Mouse (Mus musculus) embryonic facial prominence, embryonic 15.5 days (tissue): ENCODE measurements around the gene Gata1. TPM values are rescaled to one million over a fixed set of nuclear protein-coding genes. Genes with fewer than 3 reads are reported as not detected.
A peak's percentile ranks its signal among the peaks of the same experiment; 100 is the strongest.
"Not testable (repeated sequence)": the region's sequence is repeated elsewhere in the genome, so short reads cannot be mapped to it uniquely, and the experiment has no call there.

Experiments used
- ATAC-seq: fragments of 200-750 bp; cut with Nextera tagmentation; 2 replicates; pipeline ENCODE4 v1.8.0; 2017; ENCODE audit warnings: low read depth, moderate TSS enrichment; ENCODE audit not compliant: insufficient number of reproducible peaks, low FRiP score, low TSS enrichment
- H3K27ac ChIP-seq: fragments of 300-500 bp; sonication (generic); replicated peaks from 2 replicates; pipeline ENCODE4 v1.5.1; 2015; ENCODE audit warnings: mild to moderate bottlenecking, inconsistent platforms
- H3K27me3 ChIP-seq: fragments of 300-500 bp; sonication (generic); 2 replicates; pipeline ENCODE4 v1.6.1; 2015; ENCODE audit warnings: inconsistent platforms
- H3K36me3 ChIP-seq: fragments of 300-500 bp; sonication (generic); 2 replicates; pipeline ENCODE4 v1.6.1; 2015; ENCODE audit warnings: mild to moderate bottlenecking, inconsistent platforms
- H3K4me1 ChIP-seq: fragments of 300-500 bp; sonication (generic); 2 replicates; pipeline ENCODE4 v1.6.1; 2015; ENCODE audit warnings: inconsistent platforms
- H3K4me2 ChIP-seq: fragments of 300-500 bp; sonication (generic); replicated peaks from 2 replicates; pipeline ENCODE4 v1.6.1; 2015; ENCODE audit warnings: mild to moderate bottlenecking, inconsistent platforms
- H3K4me3 ChIP-seq: fragments of 300-500 bp; sonication (generic); replicated peaks from 2 replicates; pipeline ENCODE4 v1.5.1; 2015; ENCODE audit warnings: mild to moderate bottlenecking, inconsistent platforms
- H3K9ac ChIP-seq: fragments of 300-500 bp; sonication (generic); 2 replicates; pipeline ENCODE4 v1.6.1; 2015; ENCODE audit warnings: inconsistent platforms
- H3K9me3 ChIP-seq: fragments of 300-500 bp; sonication (generic); replicated peaks from 2 replicates; pipeline ENCODE4 v1.6.1; 2016; ENCODE audit warnings: inconsistent platforms
- WGBS: fragments of 180-500 bp; shearing (Covaris S2); methylation state at CpG from one replicate; pipeline ENCODE4 v1.1.7; 2015; 5-methylcytosine and 5-hydroxymethylcytosine counted together
- polyA plus RNA-seq: library from polyadenylated mRNA; unstranded; fragments of >200 nt; fragmentation: Nextera tagmentation; extraction: Ambion mirVana; gene quantifications from 2 replicates; pipeline ENCODE4 v1.2.1, GENCODE M21; 2015

Gata1 gene
- polyA plus RNA-seq, 1 experiment from 2014 or later = 1.9 TPM

DNA sequence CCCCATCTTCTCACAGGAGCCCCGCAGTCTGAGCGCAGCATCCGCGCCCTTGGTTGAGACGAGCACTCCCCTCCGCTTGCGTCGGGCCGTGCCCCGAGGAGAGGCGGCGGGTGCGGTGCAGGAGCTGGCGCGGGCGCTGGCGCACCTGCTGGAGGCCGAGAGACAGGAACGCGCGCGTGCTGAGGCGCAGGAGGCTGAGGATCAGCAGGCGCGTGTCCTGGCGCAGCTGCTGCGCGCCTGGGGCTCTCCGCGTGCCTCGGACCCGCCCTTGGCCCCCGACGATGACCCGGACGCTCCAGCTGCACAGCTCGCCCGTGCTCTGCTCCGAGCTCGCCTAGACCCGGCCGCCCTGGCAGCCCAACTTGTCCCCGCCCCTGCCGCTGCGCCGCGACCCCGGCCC, 55.8 kb downstream of the Gata1 start:
- Histone ChIP-seq H3K9me3 (no peaks in the 10 kb centered on the region), H3K4me2 (peak overlapping the region; percentile 41), H3K4me3 (peak overlapping the region; percentile 31), H3K27me3 (peaks cover 65% of the 10 kb centered on the region), H3K27ac (no peak overlapping the region), H3K36me3 (no peaks in the 10 kb centered on the region), H3K9ac (no peak overlapping the region), H3K4me1 (peaks cover 8% of the 10 kb centered on the region)
- 10% methylated on average over 42 of the region's 48 CpGs for WGBS
- no peak; the same call in 1 of the 2 replicates for ATAC-seq

GRCm38 (mm10) chrX:7919601-7920383, 58.1 kb downstream of the Gata1 start, which contains the start of gene Pcsk1n:
TSS of gene Pcsk1n (plus strand) at chrX:7919822.
- ATAC-seq = no peak

DNA sequence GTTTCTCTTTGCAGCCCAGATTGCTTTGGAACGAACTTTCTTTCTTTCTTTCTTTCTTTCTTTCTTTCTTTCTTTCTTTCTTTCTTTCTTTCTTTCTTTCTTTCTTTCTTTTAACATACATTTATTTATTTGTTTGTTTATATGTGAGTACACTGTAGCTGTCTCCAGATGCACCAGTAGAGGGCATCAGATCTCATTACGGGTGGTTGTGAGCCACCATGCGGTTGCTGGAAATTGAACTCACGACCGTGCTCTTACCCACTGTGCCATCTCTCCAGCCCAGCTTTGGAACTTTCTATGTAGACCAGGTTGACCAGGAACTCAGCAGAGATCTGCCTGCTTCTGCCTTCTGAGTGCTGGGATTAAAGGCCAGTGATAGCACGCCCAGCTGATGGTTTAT, 59.9 kb downstream of the Gata1 start:
- 72% methylated on average over 6 of the region's 6 CpGs for WGBS
- H3K27ac ChIP-seq, H3K4me3 ChIP-seq, H3K4me1 ChIP-seq, ATAC-seq, H3K4me2 ChIP-seq, H3K36me3 ChIP-seq, H3K9ac ChIP-seq, H3K9me3 ChIP-seq: not testable (repeated sequence)
- peaks cover 34% of the 10 kb centered on the region for H3K27me3 ChIP-seq

More at GRCm38 (mm10) chrX:7919601-7920383, 58.1 kb downstream of the Gata1 start, which contains the start of gene Pcsk1n:
- H3K9ac ChIP-seq = no peak within 1 kb of the TSS
- H3K4me1 ChIP-seq = peaks cover 8% of the 10 kb centered on the region
- WGBS = 19% methylated on average over 31 of the region's 40 CpGs
- H3K36me3 ChIP-seq = no peaks in the 10 kb centered on the region
- H3K27me3 ChIP-seq = peaks cover 50% of the 10 kb centered on the region
- no peak within 1 kb of the TSS for H3K27ac ChIP-seq
- peak within 1 kb of the TSS; percentile 38 for H3K4me2 ChIP-seq
- no peaks in the 10 kb centered on the region for H3K9me3 ChIP-seq
- peak within 1 kb of the TSS; percentile 22 for H3K4me3 ChIP-seq

GRCm38 (mm10) chrX:7915669-7916068, 62.2 kb downstream of the Gata1 start:
- not testable (repeated sequence) for H3K4me3 ChIP-seq, H3K9me3 ChIP-seq, ATAC-seq, H3K4me1 ChIP-seq, H3K36me3 ChIP-seq, H3K9ac ChIP-seq, H3K4me2 ChIP-seq, H3K27ac ChIP-seq
- H3K27me3 ChIP-seq = peaks cover 13% of the 10 kb centered on the region
- 22% methylated on average over 3 of the region's 3 CpGs for WGBS

DNA sequence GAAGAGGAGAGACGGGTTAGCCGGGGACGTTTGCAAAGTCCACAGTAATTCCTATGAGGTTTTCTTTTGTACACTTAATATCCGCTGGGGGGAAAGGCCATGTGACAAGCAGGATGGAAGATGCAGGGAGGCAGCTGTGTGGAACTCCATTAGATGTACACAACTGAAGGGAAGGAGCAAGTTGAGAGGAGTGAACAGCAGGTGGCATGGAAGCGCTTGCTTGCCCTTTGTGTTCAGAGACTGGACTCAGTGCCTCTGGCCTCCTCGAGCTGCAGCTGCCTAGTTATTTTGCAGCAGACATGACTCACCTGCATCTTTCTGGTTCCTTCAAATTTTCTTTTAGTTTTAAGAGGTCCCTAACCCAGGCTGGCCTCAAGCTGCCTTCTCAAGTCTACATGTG, 67.4 kb downstream of the Gata1 start:
- Histone ChIP-seq H3K4me2 (no peak overlapping the region), H3K27me3 (no peaks in the 10 kb centered on the region), H3K4me1 (no peaks in the 10 kb centered on the region), H3K27ac (no peak overlapping the region), H3K9me3 (no peaks in the 10 kb centered on the region), H3K36me3 (peaks cover 4% of the 10 kb centered on the region; the same call in 1 of the 2 replicates), H3K9ac (no peak overlapping the region), H3K4me3 (no peak overlapping the region)
- ATAC-seq = no peak
- 46% methylated on average over 6 of the region's 6 CpGs for WGBS

Other genes with a start within 250 kb of the Gata1 start
- gene Praf2, start 249.6 kb downstream of the Gata1 start, polyA plus RNA-seq = 73.5 and 74.7 TPM in 2 replicates
- 17.2 and 22.1 TPM in 2 replicates for gene Ccdc120, start 227.2 kb downstream of the Gata1 start, polyA plus RNA-seq
- 32.8 and 35.9 TPM in 2 replicates for gene Tfe3, start 215.5 kb downstream of the Gata1 start, polyA plus RNA-seq
- gene Gripap1, start 188.3 kb downstream of the Gata1 start, polyA plus RNA-seq = 46.2 and 46.7 TPM in 2 replicates
- gene Kcnd1, start 155.8 kb downstream of the Gata1 start, polyA plus RNA-seq = 1.8 and 1.9 TPM in 2 replicates
- gene Otud5, start 136.7 kb downstream of the Gata1 start, polyA plus RNA-seq = 51.3 and 53.9 TPM in 2 replicates
- gene Pim2, start 99.8 kb downstream of the Gata1 start, polyA plus RNA-seq = 9.8 and 14.2 TPM in 2 replicates
- gene Slc35a2, start 94.0 kb downstream of the Gata1 start, polyA plus RNA-seq = 55.0 and 55.5 TPM in 2 replicates
- gene Pqbp1, start 78.8 kb downstream of the Gata1 start, polyA plus RNA-seq = 125 and 126 TPM in 2 replicates
- 158 and 169 TPM in 2 replicates for gene Timm17b, start 78.7 kb downstream of the Gata1 start, polyA plus RNA-seq
- gene Gm10491, start 70.2 kb downstream of the Gata1 start, polyA plus RNA-seq = not detected in 2 replicates
- not detected in 2 replicates for gene Gm10490, start 68.5 kb downstream of the Gata1 start, polyA plus RNA-seq
- 1.7 and 2.7 TPM in 2 replicates for gene Pcsk1n, start 58.2 kb downstream of the Gata1 start, polyA plus RNA-seq
- not detected in 2 replicates for gene Eras, start 49.5 kb downstream of the Gata1 start, polyA plus RNA-seq
- gene Hdac6, start 30.2 kb downstream of the Gata1 start, polyA plus RNA-seq = 26.3 and 27.5 TPM in 2 replicates
- not detected in 2 replicates for gene Glod5, start 40.4 kb upstream of the Gata1 start, polyA plus RNA-seq
- 45.5 and 51.5 TPM in 2 replicates for gene Suv39h1, start 96.7 kb upstream of the Gata1 start, polyA plus RNA-seq
- 0.71 and 0.91 TPM in 2 replicates for gene Was, start 112.4 kb upstream of the Gata1 start, polyA plus RNA-seq
- 28.1 and 30.7 TPM in 2 replicates for gene Wdr13, start 154.8 kb upstream of the Gata1 start, polyA plus RNA-seq
- gene Rbm3, start 167.8 kb upstream of the Gata1 start, polyA plus RNA-seq = 390 and 425 TPM in 2 replicates
- gene Tbc1d25, start 198.1 kb upstream of the Gata1 start, polyA plus RNA-seq = 13.3 and 17.0 TPM in 2 replicates
- gene Ebp, start 215.4 kb upstream of the Gata1 start, polyA plus RNA-seq = 48.0 and 48.6 TPM in 2 replicates
- gene Porcn, start 228.5 kb upstream of the Gata1 start, polyA plus RNA-seq = 10.5 and 11.7 TPM in 2 replicates